Mouse (Mus musculus) forebrain, embryonic 13.5 days (tissue): ENCODE measurements around the gene Fads6. TPM values are rescaled to one million over a fixed set of nuclear protein-coding genes. Genes with fewer than 3 reads are reported as not detected.

ENCODE experiments used
- ATAC-seq: fragments of 200-750 bp; cut with Nextera tagmentation; 2 replicates; pipeline ENCODE4 v1.8.0; 2017
- H3K27ac ChIP-seq: fragments of 300-500 bp; sonication (generic); 2 replicates; pipeline ENCODE4 v1.5.1; 2015; ENCODE audit warnings: inconsistent platforms, mild to moderate bottlenecking, moderate library complexity
- H3K27me3 ChIP-seq: fragments of 300-500 bp; sonication (generic); 2 replicates; pipeline ENCODE4 v1.6.1; 2015; ENCODE audit warnings: mild to moderate bottlenecking, inconsistent platforms
- H3K36me3 ChIP-seq: fragments of 300-500 bp; sonication (generic); 2 replicates; pipeline ENCODE4 v1.6.1; 2015; ENCODE audit warnings: mild to moderate bottlenecking, inconsistent platforms; ENCODE audit not compliant: poor library complexity, severe bottlenecking
- H3K4me1 ChIP-seq: fragments of 300-500 bp; sonication (generic); 2 replicates; pipeline ENCODE4 v1.6.1; 2015; ENCODE audit warnings: inconsistent platforms
- H3K4me2 ChIP-seq: fragments of 300-500 bp; sonication (generic); 2 replicates; pipeline ENCODE4 v1.6.1; 2015; ENCODE audit warnings: inconsistent platforms, mild to moderate bottlenecking, moderate library complexity
- H3K4me3 ChIP-seq: fragments of 300-500 bp; sonication (generic); 2 replicates; pipeline ENCODE4 v1.5.1; 2015; ENCODE audit warnings: mild to moderate bottlenecking, inconsistent platforms
- H3K9ac ChIP-seq: fragments of 300-500 bp; sonication (generic); 2 replicates; pipeline ENCODE4 v1.6.1; 2015; ENCODE audit warnings: mild to moderate bottlenecking, inconsistent platforms
- H3K9me3 ChIP-seq: fragments of 300-500 bp; sonication (generic); replicated peaks from 2 replicates; pipeline ENCODE4 v1.6.1; 2016; ENCODE audit warnings: inconsistent platforms
- WGBS: fragments of 180-500 bp; shearing (Covaris S2); methylation state at CpG from one replicate; pipeline ENCODE4 v1.1.7; 2015; 5-methylcytosine and 5-hydroxymethylcytosine counted together
- polyA plus RNA-seq: library from polyadenylated mRNA; unstranded; fragments of >200 nt; fragmentation: Nextera tagmentation; extraction: Ambion mirVana; gene quantifications from 2 replicates; pipeline ENCODE4 v1.2.1, GENCODE M21; 2015

Fads6 gene
- 0.23 and 0.39 TPM in 2 replicates for polyA plus RNA-seq

GRCm38 (mm10) chr11:115297214-115297826 is at the start of gene Fads6:
Gene Fads6, minus strand, starts transcription at chr11:115297663.
- Histone ChIP-seq H3K4me3 (peak within 1 kb of the TSS; percentile 50), H3K36me3 (no peaks in the 10 kb centered on the region), H3K9ac (peak within 1 kb of the TSS; percentile 68), H3K27me3 (peaks cover 10% of the 10 kb centered on the region), H3K4me2 (peak within 1 kb of the TSS; percentile 83), H3K27ac (no peak within 1 kb of the TSS), H3K4me1 (peaks cover 6% of the 10 kb centered on the region), H3K9me3 (no peaks in the 10 kb centered on the region)
- 1% methylated on average over 44 of the region's 44 CpGs for WGBS
- ATAC-seq: peak; percentile 81

GRCm38 (mm10) chr11:115345515-115345914 is 48.1 kb upstream of the Fads6 start:
- H3K36me3 ChIP-seq: peaks cover 10% of the 10 kb centered on the region
- WGBS: 53% methylated on average over 7 of the region's 7 CpGs
- H3K27ac ChIP-seq: no peak overlapping the region
- H3K4me1 ChIP-seq: peaks cover 7% of the 10 kb centered on the region; the same call in 1 of the 2 replicates
- H3K9ac ChIP-seq: no peak overlapping the region
- ATAC-seq: no peak
- H3K4me3 ChIP-seq: no peak overlapping the region
- H3K27me3 ChIP-seq: peaks cover 16% of the 10 kb centered on the region; the same call in 1 of the 2 replicates
- H3K4me2 ChIP-seq: no peak overlapping the region
- no peaks in the 10 kb centered on the region for H3K9me3 ChIP-seq

GRCm38 (mm10) chr11:115344967-115345366 is 47.5 kb upstream of the Fads6 start:
- no peaks in the 10 kb centered on the region for H3K9me3 ChIP-seq
- H3K36me3 ChIP-seq: peaks cover 5% of the 10 kb centered on the region
- H3K4me2 ChIP-seq: no peak overlapping the region
- peaks cover 21% of the 10 kb centered on the region; the same call in 1 of the 2 replicates for H3K27me3 ChIP-seq
- H3K9ac ChIP-seq: no peak overlapping the region
- H3K27ac ChIP-seq: no peak overlapping the region
- no peak for ATAC-seq
- 15% methylated on average over 12 of the region's 12 CpGs for WGBS
- peaks cover 7% of the 10 kb centered on the region; the same call in 1 of the 2 replicates for H3K4me1 ChIP-seq
- no peak overlapping the region for H3K4me3 ChIP-seq

GRCm38 (mm10) chr11:115341866-115342265 is 44.4 kb upstream of the Fads6 start:
- H3K4me1 ChIP-seq: peaks cover 5% of the 10 kb centered on the region; the same call in 1 of the 2 replicates
- H3K4me2 ChIP-seq: no peak overlapping the region
- WGBS: 68% methylated on average over 6 of the region's 6 CpGs
- peaks cover 41% of the 10 kb centered on the region for H3K27me3 ChIP-seq
- H3K4me3 ChIP-seq: no peak overlapping the region
- H3K36me3 ChIP-seq: no peaks in the 10 kb centered on the region
- H3K27ac ChIP-seq: no peak overlapping the region
- H3K9me3 ChIP-seq: no peaks in the 10 kb centered on the region
- ATAC-seq: no peak
- H3K9ac ChIP-seq: no peak overlapping the region

- no peak overlapping the region for H3K27ac ChIP-seq
- H3K36me3 ChIP-seq: no peaks in the 10 kb centered on the region
- no peak overlapping the region for H3K4me3 ChIP-seq
- no peaks in the 10 kb centered on the region for H3K4me1 ChIP-seq
- H3K9ac ChIP-seq: no peak overlapping the region
- H3K4me2 ChIP-seq: no peak overlapping the region
- 73% methylated on average over 2 of the region's 2 CpGs for WGBS
- no peak for ATAC-seq
- H3K27me3 ChIP-seq: peaks cover 46% of the 10 kb centered on the region
- no peaks in the 10 kb centered on the region for H3K9me3 ChIP-seq
Observed at GRCm38 (mm10) chr11:115341246-115341645, 43.8 kb upstream of the Fads6 start.

- Histone ChIP-seq H3K4me2 (no peak overlapping the region), H3K27ac (no peak overlapping the region), H3K36me3 (no peaks in the 10 kb centered on the region), H3K4me3 (no peak overlapping the region), H3K9me3 (no peaks in the 10 kb centered on the region), H3K4me1 (peaks cover 12% of the 10 kb centered on the region), H3K9ac (no peak overlapping the region), H3K27me3 (peaks cover 67% of the 10 kb centered on the region)
- 40% methylated on average over 1 of the region's 1 CpGs for WGBS
- no peak for ATAC-seq
Observed at GRCm38 (mm10) chr11:115337826-115338225, 40.4 kb upstream of the Fads6 start.

- WGBS: 67% methylated on average over 3 of the region's 3 CpGs
- no peak overlapping the region for H3K9ac ChIP-seq
- H3K4me1 ChIP-seq: peaks cover 12% of the 10 kb centered on the region
- no peak for ATAC-seq
- no peak overlapping the region for H3K4me3 ChIP-seq
- no peaks in the 10 kb centered on the region for H3K36me3 ChIP-seq
- peaks cover 71% of the 10 kb centered on the region for H3K27me3 ChIP-seq
- H3K9me3 ChIP-seq: no peaks in the 10 kb centered on the region
- H3K27ac ChIP-seq: no peak overlapping the region
- no peak overlapping the region for H3K4me2 ChIP-seq
Observed at GRCm38 (mm10) chr11:115337350-115337749, 39.9 kb upstream of the Fads6 start.

GRCm38 (mm10) chr11:115336115-115336514 is 38.7 kb upstream of the Fads6 start:
- no peak overlapping the region for H3K27ac ChIP-seq
- no peak overlapping the region for H3K9ac ChIP-seq
- H3K4me1 ChIP-seq: peaks cover 12% of the 10 kb centered on the region
- no peaks in the 10 kb centered on the region for H3K9me3 ChIP-seq
- H3K36me3 ChIP-seq: no peaks in the 10 kb centered on the region
- H3K4me3 ChIP-seq: no peak overlapping the region
- WGBS: 16% methylated on average over 6 of the region's 6 CpGs
- H3K27me3 ChIP-seq: peaks cover 81% of the 10 kb centered on the region
- no peak for ATAC-seq
- H3K4me2 ChIP-seq: no peak overlapping the region

GRCm38 (mm10) chr11:115335223-115335622 is 37.8 kb upstream of the Fads6 start:
- no peak overlapping the region for H3K4me3 ChIP-seq
- H3K9me3 ChIP-seq: no peaks in the 10 kb centered on the region
- no peak overlapping the region for H3K9ac ChIP-seq
- no peak overlapping the region for H3K27ac ChIP-seq
- H3K36me3 ChIP-seq: no peaks in the 10 kb centered on the region
- H3K4me1 ChIP-seq: peaks cover 12% of the 10 kb centered on the region
- peaks cover 80% of the 10 kb centered on the region for H3K27me3 ChIP-seq
- peak overlapping the region; percentile 60 for H3K4me2 ChIP-seq
- ATAC-seq: no peak
- 51% methylated on average over 12 of the region's 12 CpGs for WGBS

GRCm38 (mm10) chr11:115334531-115334930 is 37.1 kb upstream of the Fads6 start, which contains the start of gene Otop3:
Gene Otop3, plus strand, starts transcription at chr11:115334731.
- Histone ChIP-seq H3K27me3 (peaks cover 78% of the 10 kb centered on the region), H3K4me3 (peak within 1 kb of the TSS; percentile 27)

GRCm38 (mm10) chr11:115329339-115329738 is 31.9 kb upstream of the Fads6 start:
- H3K36me3 ChIP-seq: no peaks in the 10 kb centered on the region
- no peak overlapping the region for H3K4me3 ChIP-seq
- no peaks in the 10 kb centered on the region for H3K9me3 ChIP-seq
- H3K27ac ChIP-seq: no peak overlapping the region
- H3K27me3 ChIP-seq: peaks cover 56% of the 10 kb centered on the region
- H3K4me1 ChIP-seq: peaks cover 3% of the 10 kb centered on the region
- no peak overlapping the region for H3K9ac ChIP-seq
- 72% methylated on average over 15 of the region's 15 CpGs for WGBS
- ATAC-seq: no peak
- no peak overlapping the region for H3K4me2 ChIP-seq

More at GRCm38 (mm10) chr11:115334531-115334930, 37.1 kb upstream of the Fads6 start, which contains the start of gene Otop3:
- Histone ChIP-seq H3K27ac (no peak within 1 kb of the TSS), H3K36me3 (no peaks in the 10 kb centered on the region), H3K4me1 (peaks cover 12% of the 10 kb centered on the region), H3K9me3 (no peaks in the 10 kb centered on the region), H3K4me2 (peak within 1 kb of the TSS; percentile 60), H3K9ac (peak within 1 kb of the TSS; percentile 37; the same call in 1 of the 2 replicates)
- ATAC-seq: no peak
- WGBS: 5% methylated on average over 28 of the region's 29 CpGs

- H3K9ac ChIP-seq: no peak overlapping the region
- no peaks in the 10 kb centered on the region for H3K9me3 ChIP-seq
- no peak overlapping the region for H3K4me2 ChIP-seq
- H3K27ac ChIP-seq: no peak overlapping the region
- ATAC-seq: no peak
- 78% methylated on average over 7 of the region's 7 CpGs for WGBS
- H3K4me3 ChIP-seq: no peak overlapping the region
- no peaks in the 10 kb centered on the region for H3K36me3 ChIP-seq
- peaks cover 8% of the 10 kb centered on the region for H3K4me1 ChIP-seq
- peaks cover 58% of the 10 kb centered on the region for H3K27me3 ChIP-seq
Observed at GRCm38 (mm10) chr11:115326730-115327129, 29.3 kb upstream of the Fads6 start.
